Mouse (Mus musculus) heart, adult 2 months (tissue): ENCODE measurements around the gene Nt5c1a.

ENCODE experiments used
- CTCF ChIP-seq: fragments of 200-600 bp; IDR thresholded peaks from 2 replicates; pipeline ENCODE4 v1.8.1; 2022; ENCODE audit warnings: antibody characterized with exemption, mild to moderate bottlenecking, moderate library complexity
- POLR2A ChIP-seq: fragments of 200-500 bp; IDR thresholded peaks from 2 replicates; pipeline ENCODE4 v1.6.1; 2011; ENCODE audit warnings: mild to moderate bottlenecking, low read depth, low read length, control low read depth; ENCODE audit not compliant: insufficient read depth

DNA sequence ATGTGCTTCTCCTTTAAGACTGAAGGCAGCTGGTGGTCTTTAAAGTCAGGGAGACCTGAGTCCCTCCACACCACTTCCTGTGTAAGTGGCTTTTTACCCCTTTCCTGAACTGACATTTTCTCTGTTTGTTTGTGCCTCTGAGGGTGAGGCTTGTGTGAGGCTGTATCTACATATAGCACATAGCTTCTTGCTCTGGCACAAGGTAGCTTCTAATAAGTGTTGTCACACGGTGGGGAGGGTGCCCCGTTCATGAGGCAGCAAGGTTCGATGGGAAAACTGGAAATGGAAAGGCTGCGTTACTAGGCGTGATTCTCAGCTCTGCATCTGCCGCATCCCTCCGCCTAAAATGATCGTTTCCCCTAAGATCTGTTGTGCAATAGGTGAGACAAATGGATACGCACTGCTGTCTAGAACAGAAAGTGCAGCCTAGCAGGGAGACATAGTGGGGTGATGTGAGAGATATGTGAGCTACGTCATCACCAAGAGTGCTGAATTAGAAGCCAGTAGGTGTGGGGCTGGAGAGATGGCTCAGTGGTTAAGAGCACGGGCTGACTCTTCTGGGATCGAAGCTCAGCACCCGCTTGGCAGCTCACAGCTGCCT lies 35.2 kb downstream of the Nt5c1a start:
- TF ChIP-seq CTCF, result no peak
- no peak for TF ChIP-seq POLR2A
